Mouse (Mus musculus): Measurements from ENCODE around the gene Ttf1. TPM values are rescaled to one million over a fixed set of nuclear protein-coding genes. Genes with fewer than 3 reads are reported as not detected.
A peak's percentile ranks its signal among the peaks of the same experiment; 100 is the strongest.

Gene Ttf1
- polyA plus RNA-seq, 1 experiment from 2014 or later = 9.1 TPM

GRCm38 (mm10) chr2:29039741-29040140, 20.3 kb upstream of the Ttf1 start:
- H3K9ac ChIP-seq = no peak overlapping the region
- no peak overlapping the region for H3K4me2 ChIP-seq (replicated peaks)
- H3K27me3 ChIP-seq (replicated peaks) = peaks cover 26% of the 10 kb centered on the region
- ATAC-seq = no peak
- no peak overlapping the region for H3K4me3 ChIP-seq (replicated peaks)
- 24% methylated on average over 5 of the region's 5 CpGs for WGBS
- H3K9me3 ChIP-seq = no peaks in the 10 kb centered on the region
- no peaks in the 10 kb centered on the region for H3K36me3 ChIP-seq
- no peaks in the 10 kb centered on the region for H3K4me1 ChIP-seq (replicated peaks)
- H3K27ac ChIP-seq = no peak overlapping the region

DNA sequence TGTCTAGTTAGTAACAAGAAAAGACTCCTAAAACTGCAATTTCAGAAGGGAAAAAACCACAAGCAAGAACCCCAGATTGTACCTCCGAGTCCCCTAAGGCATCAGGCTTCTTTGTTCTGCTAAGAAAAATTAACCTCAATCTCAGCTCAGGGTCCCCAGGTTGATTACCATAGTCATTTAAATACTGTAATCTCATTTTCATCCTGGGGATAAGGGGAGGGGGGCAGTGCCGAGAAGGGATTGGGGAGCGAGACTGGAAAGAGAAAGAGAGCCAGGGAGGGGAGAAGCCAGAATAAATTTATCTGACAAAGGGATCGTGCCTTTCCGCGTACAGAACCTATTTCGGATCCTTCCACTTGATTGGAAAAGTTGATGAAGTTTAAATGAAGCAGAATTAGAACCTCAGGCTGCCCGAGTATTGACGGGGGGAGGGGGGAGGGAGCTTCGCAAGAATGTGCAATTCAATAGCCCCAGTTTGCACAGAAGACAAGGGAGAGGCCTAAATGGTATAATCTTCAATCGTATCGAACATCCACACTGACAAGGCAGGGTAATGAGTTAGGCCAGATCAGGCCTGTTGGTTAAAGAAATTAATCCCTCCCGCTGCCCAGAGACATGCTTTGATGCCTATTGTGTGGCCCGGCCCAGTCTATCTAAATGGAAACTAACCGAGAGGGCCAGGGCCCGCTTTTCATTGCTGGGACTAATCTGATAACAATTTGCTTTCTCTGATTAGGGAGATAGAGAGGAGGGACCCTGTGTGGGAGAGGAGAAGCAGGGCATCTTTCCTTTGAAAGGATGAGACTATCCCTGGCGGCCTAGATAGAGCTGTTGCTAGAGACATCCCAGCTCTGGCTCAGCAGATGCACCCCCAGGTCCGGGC, 19.2 kb upstream of the Ttf1 start:
- 29% methylated on average over 18 of the region's 18 CpGs for WGBS
- ATAC-seq = no peak

GRCm38 (mm10) chr2:29041477-29041768, 18.6 kb upstream of the Ttf1 start:
- H3K36me3 ChIP-seq = no peaks in the 10 kb centered on the region
- H3K9me3 ChIP-seq = no peaks in the 10 kb centered on the region
- no peak overlapping the region for H3K9ac ChIP-seq
- no peak for ATAC-seq
- no peak overlapping the region for H3K4me2 ChIP-seq (replicated peaks)
- no peak overlapping the region for H3K27ac ChIP-seq
- H3K4me1 ChIP-seq (replicated peaks) = no peaks in the 10 kb centered on the region
- no peak overlapping the region for H3K4me3 ChIP-seq (replicated peaks)
- WGBS = 36% methylated on average over 8 of the region's 8 CpGs
- H3K27me3 ChIP-seq (replicated peaks) = peaks cover 26% of the 10 kb centered on the region

More for the DNA sequence above, 19.2 kb upstream of the Ttf1 start:
- Histone ChIP-seq H3K27me3 (replicated peaks) (peaks cover 26% of the 10 kb centered on the region), H3K36me3 (no peaks in the 10 kb centered on the region), H3K27ac (no peak overlapping the region), H3K9ac (no peak overlapping the region), H3K9me3 (no peaks in the 10 kb centered on the region), H3K4me3 (replicated peaks) (no peak overlapping the region), H3K4me1 (replicated peaks) (no peaks in the 10 kb centered on the region), H3K4me2 (replicated peaks) (no peak overlapping the region)

GRCm38 (mm10) chr2:29042124-29042523, 17.9 kb upstream of the Ttf1 start:
- H3K4me1 ChIP-seq (replicated peaks) = no peaks in the 10 kb centered on the region
- H3K9me3 ChIP-seq = no peaks in the 10 kb centered on the region
- H3K9ac ChIP-seq = no peak overlapping the region
- H3K4me2 ChIP-seq (replicated peaks) = no peak overlapping the region
- H3K36me3 ChIP-seq = no peaks in the 10 kb centered on the region
- no peak overlapping the region for H3K27ac ChIP-seq
- peaks cover 26% of the 10 kb centered on the region for H3K27me3 ChIP-seq (replicated peaks)
- WGBS = 92% methylated on average over 5 of the region's 5 CpGs
- no peak overlapping the region for H3K4me3 ChIP-seq (replicated peaks)
- ATAC-seq = no peak

DNA sequence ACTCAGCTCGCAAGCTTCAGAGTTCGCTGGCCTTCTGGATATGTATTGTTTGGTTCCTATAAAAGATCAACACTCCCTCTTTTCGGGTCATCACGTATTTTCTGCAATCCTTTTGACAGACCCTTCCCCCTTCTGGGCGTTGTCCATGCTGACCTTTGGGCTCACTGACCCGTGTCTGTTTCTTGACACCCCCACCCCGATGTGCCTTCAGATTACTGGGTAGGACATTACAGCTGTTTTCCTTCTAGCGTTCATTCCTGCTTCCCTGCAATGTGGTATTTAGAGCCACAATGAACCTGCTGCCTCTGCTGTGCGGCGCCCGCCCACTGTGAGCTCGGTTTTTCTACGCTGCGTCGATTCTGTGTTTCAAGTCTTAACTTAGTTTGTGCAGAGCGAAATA, 13.9 kb upstream of the Ttf1 start:
- no peaks in the 10 kb centered on the region for H3K9me3 ChIP-seq
- no peak for ATAC-seq
- no peak overlapping the region for H3K4me3 ChIP-seq (replicated peaks)
- no peak overlapping the region for H3K27ac ChIP-seq
- H3K36me3 ChIP-seq = no peaks in the 10 kb centered on the region
- H3K9ac ChIP-seq = no peak overlapping the region
- H3K4me1 ChIP-seq (replicated peaks) = no peaks in the 10 kb centered on the region
- peaks cover 16% of the 10 kb centered on the region for H3K27me3 ChIP-seq (replicated peaks)
- no peak overlapping the region for H3K4me2 ChIP-seq (replicated peaks)
- 60% methylated on average over 16 of the region's 16 CpGs for WGBS

- Histone ChIP-seq H3K4me2 (replicated peaks) (no peak overlapping the region), H3K4me1 (replicated peaks) (peaks cover 4% of the 10 kb centered on the region), H3K36me3 (no peaks in the 10 kb centered on the region), H3K4me3 (replicated peaks) (no peak overlapping the region), H3K27ac (no peak overlapping the region), H3K9ac (no peak overlapping the region), H3K9me3 (no peaks in the 10 kb centered on the region), H3K27me3 (replicated peaks) (no peaks in the 10 kb centered on the region; the same call in 1 of the 2 replicates)
- WGBS = 56% methylated on average over 5 of the region's 5 CpGs
- ATAC-seq = no peak
These were observed 8.1 kb upstream of the Ttf1 start for GRCm38 (mm10) chr2:29051932-29052331.

- no peaks in the 10 kb centered on the region for H3K9me3 ChIP-seq
- H3K9ac ChIP-seq = no peak overlapping the region
- H3K4me1 ChIP-seq (replicated peaks) = peaks cover 4% of the 10 kb centered on the region
- 25% methylated on average over 4 of the region's 4 CpGs for WGBS
- H3K27me3 ChIP-seq (replicated peaks) = no peaks in the 10 kb centered on the region; the same call in 1 of the 2 replicates
- ATAC-seq = 0 out of 2 replicates have a peak, but pooled peaks have one; percentile 5
- no peak overlapping the region for H3K27ac ChIP-seq
- H3K4me2 ChIP-seq (replicated peaks) = no peak overlapping the region
- no peak overlapping the region for H3K4me3 ChIP-seq (replicated peaks)
- H3K36me3 ChIP-seq = no peaks in the 10 kb centered on the region
These were observed 7.1 kb upstream of the Ttf1 start for GRCm38 (mm10) chr2:29052943-29053454.

- 4% methylated on average over 20 of the region's 20 CpGs for WGBS
- Histone ChIP-seq H3K27ac (no peak overlapping the region), H3K36me3 (no peaks in the 10 kb centered on the region), H3K4me1 (replicated peaks) (peaks cover 4% of the 10 kb centered on the region), H3K27me3 (replicated peaks) (no peaks in the 10 kb centered on the region; the same call in 1 of the 2 replicates), H3K9ac (peak overlapping the region; percentile 67; the same call in 1 of the 2 replicates), H3K4me2 (replicated peaks) (peak overlapping the region; percentile 78), H3K4me3 (replicated peaks) (peak overlapping the region; percentile 50), H3K9me3 (no peaks in the 10 kb centered on the region)
- ATAC-seq = peak; percentile 30; the same call in 1 of the 2 replicates
These were observed 6.1 kb upstream of the Ttf1 start for GRCm38 (mm10) chr2:29053802-29054544.

- H3K36me3 ChIP-seq = no peaks in the 10 kb centered on the region
- no peak overlapping the region for H3K27ac ChIP-seq
- H3K4me2 ChIP-seq (replicated peaks) = peak overlapping the region; percentile 78
- H3K9me3 ChIP-seq = no peaks in the 10 kb centered on the region
- H3K4me1 ChIP-seq (replicated peaks) = peaks cover 4% of the 10 kb centered on the region
- H3K27me3 ChIP-seq (replicated peaks) = no peaks in the 10 kb centered on the region; the same call in 1 of the 2 replicates
- peak overlapping the region; percentile 50 for H3K4me3 ChIP-seq (replicated peaks)
- ATAC-seq = peak; percentile 24; the same call in 1 of the 2 replicates
- peak overlapping the region; percentile 67 for H3K9ac ChIP-seq
- 2% methylated on average over 30 of the region's 30 CpGs for WGBS
These were observed 5.5 kb upstream of the Ttf1 start for GRCm38 (mm10) chr2:29054545-29054935.

- H3K27me3 ChIP-seq (replicated peaks) = no peaks in the 10 kb centered on the region; the same call in 1 of the 2 replicates
- H3K9ac ChIP-seq = peak within 1 kb of the TSS; percentile 67
- H3K27ac ChIP-seq = no peak within 1 kb of the TSS
- peak; percentile 89 for ATAC-seq
- WGBS = under 1% methylated on average over 25 of the region's 25 CpGs
- H3K9me3 ChIP-seq = no peaks in the 10 kb centered on the region
- H3K4me2 ChIP-seq (replicated peaks) = peak within 1 kb of the TSS; percentile 78
- peak within 1 kb of the TSS; percentile 50 for H3K4me3 ChIP-seq (replicated peaks)
- peaks cover 4% of the 10 kb centered on the region for H3K4me1 ChIP-seq (replicated peaks)
- no peaks in the 10 kb centered on the region for H3K36me3 ChIP-seq
These were observed 5.1 kb upstream of the Ttf1 start, which contains the start of gene Cfap77 for GRCm38 (mm10) chr2:29054991-29055390. Gene Cfap77, minus strand, starts transcription at chr2:29055066.

GRCm38 (mm10) chr2:29065796-29066195, 5.7 kb downstream of the Ttf1 start:
- Histone ChIP-seq H3K9me3 (no peaks in the 10 kb centered on the region), H3K4me3 (replicated peaks) (no peak overlapping the region), H3K4me1 (replicated peaks) (peaks cover 7% of the 10 kb centered on the region; the same call in 1 of the 2 replicates), H3K9ac (no peak overlapping the region), H3K4me2 (replicated peaks) (no peak overlapping the region), H3K36me3 (peaks cover 15% of the 10 kb centered on the region; the same call in 1 of the 2 replicates), H3K27ac (no peak overlapping the region), H3K27me3 (replicated peaks) (no peaks in the 10 kb centered on the region)
- WGBS = 88% methylated on average over 6 of the region's 6 CpGs
- ATAC-seq = no peak

DNA sequence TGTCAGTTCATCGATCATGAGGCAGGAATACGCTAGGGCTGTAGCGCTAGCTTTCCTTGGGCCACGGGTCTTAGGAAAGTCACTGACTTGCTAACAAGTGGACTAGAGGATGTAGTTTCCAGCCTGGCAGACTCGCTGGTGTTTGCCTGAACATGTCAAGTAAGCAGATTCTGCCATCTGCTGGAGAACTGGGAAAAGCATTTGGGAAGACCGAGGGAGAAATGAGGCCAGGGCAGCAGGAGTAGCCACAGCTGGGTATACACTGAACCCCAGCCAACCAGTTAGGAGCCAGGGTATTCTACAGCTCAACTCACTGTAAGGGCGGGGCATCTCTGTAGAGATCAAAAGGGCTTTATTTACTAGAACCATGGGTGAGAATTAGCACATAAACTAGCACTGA, 6.3 kb downstream of the Ttf1 start:
- peaks cover under 1% of the 10 kb centered on the region; the same call in 1 of the 2 replicates for H3K4me1 ChIP-seq (replicated peaks)
- H3K4me2 ChIP-seq (replicated peaks) = no peak overlapping the region
- no peaks in the 10 kb centered on the region for H3K9me3 ChIP-seq
- peaks cover 21% of the 10 kb centered on the region; the same call in 1 of the 2 replicates for H3K36me3 ChIP-seq
- H3K27ac ChIP-seq = no peak overlapping the region
- no peaks in the 10 kb centered on the region for H3K27me3 ChIP-seq (replicated peaks)
- H3K9ac ChIP-seq = no peak overlapping the region
- no peak overlapping the region for H3K4me3 ChIP-seq (replicated peaks)
- ATAC-seq = no peak
- 59% methylated on average over 7 of the region's 7 CpGs for WGBS
